Mouse (Mus musculus) stomach, embryonic 14.5 days (tissue): Measurements from ENCODE around the gene Mllt6. TPM values are rescaled to one million over a fixed set of nuclear protein-coding genes. Genes with fewer than 3 reads are reported as not detected.
A peak's percentile ranks its signal among the peaks of the same experiment; 100 is the strongest.

ENCODE experiments used
- ATAC-seq: fragments of 200-750 bp; cut with Nextera tagmentation; 2 replicates; pipeline ENCODE4 v1.8.0; 2017; ENCODE audit warnings: low read depth, moderate TSS enrichment; ENCODE audit not compliant: insufficient number of reproducible peaks, insufficient read depth, low FRiP score
- H3K27ac ChIP-seq: fragments of 300-500 bp; sonication (generic); 2 replicates; pipeline ENCODE4 v1.5.1; 2014; ENCODE audit warnings: mild to moderate bottlenecking, low read length, moderate library complexity, mixed read lengths
- H3K27me3 ChIP-seq: fragments of 300-500 bp; sonication (generic); 2 replicates; pipeline ENCODE4 v1.6.1; 2014; ENCODE audit warnings: low read length, control low read depth, mixed read lengths; ENCODE audit not compliant: control insufficient read depth, insufficient read depth
- H3K36me3 ChIP-seq: fragments of 300-500 bp; sonication (generic); 2 replicates; pipeline ENCODE4 v1.6.1; 2014; ENCODE audit warnings: mild to moderate bottlenecking, control low read depth, low read length, moderate library complexity, mixed read lengths; ENCODE audit not compliant: control insufficient read depth, insufficient read depth
- H3K4me1 ChIP-seq: fragments of 300-500 bp; sonication (generic); 2 replicates; pipeline ENCODE4 v1.6.1; 2014; ENCODE audit warnings: low read length, control low read depth, mixed read lengths; ENCODE audit not compliant: control insufficient read depth, insufficient read depth
- H3K4me2 ChIP-seq: fragments of 300-500 bp; sonication (generic); replicated peaks from 2 replicates; pipeline ENCODE4 v1.6.1; 2014; ENCODE audit warnings: low read depth, low read length, control low read depth
- H3K4me3 ChIP-seq: fragments of 300-500 bp; sonication (generic); 2 replicates; pipeline ENCODE4 v1.5.1; 2014; ENCODE audit warnings: low read depth, low read length, control low read depth
- H3K9ac ChIP-seq: fragments of 300-500 bp; sonication (generic); replicated peaks from 2 replicates; pipeline ENCODE4 v1.6.1; 2014; ENCODE audit warnings: low read depth, mild to moderate bottlenecking, control low read depth, low read length, moderate library complexity, mixed read lengths
- H3K9me3 ChIP-seq: fragments of 300-500 bp; sonication (generic); 2 replicates; pipeline ENCODE4 v1.6.1; 2016; ENCODE audit warnings: low read depth, low read length, control low read depth; ENCODE audit not compliant: control insufficient read depth
- WGBS: fragments of 180-500 bp; shearing (Covaris S2); extraction: QIAGEN DNeasy Blood & Tissue Kit; methylation state at CpG from one replicate; pipeline ENCODE4 v1.1.7; 2014; 5-methylcytosine and 5-hydroxymethylcytosine counted together
- polyA plus RNA-seq: library from polyadenylated mRNA; unstranded; fragments of >200 nt; fragmentation: Nextera tagmentation; extraction: Ambion mirVana; gene quantifications from 2 replicates; pipeline ENCODE4 v1.2.1, GENCODE M21; 2014

The Mllt6 gene
- polyA plus RNA-seq, 1 experiment from 2014 or later, result 4.3 TPM

DNA sequence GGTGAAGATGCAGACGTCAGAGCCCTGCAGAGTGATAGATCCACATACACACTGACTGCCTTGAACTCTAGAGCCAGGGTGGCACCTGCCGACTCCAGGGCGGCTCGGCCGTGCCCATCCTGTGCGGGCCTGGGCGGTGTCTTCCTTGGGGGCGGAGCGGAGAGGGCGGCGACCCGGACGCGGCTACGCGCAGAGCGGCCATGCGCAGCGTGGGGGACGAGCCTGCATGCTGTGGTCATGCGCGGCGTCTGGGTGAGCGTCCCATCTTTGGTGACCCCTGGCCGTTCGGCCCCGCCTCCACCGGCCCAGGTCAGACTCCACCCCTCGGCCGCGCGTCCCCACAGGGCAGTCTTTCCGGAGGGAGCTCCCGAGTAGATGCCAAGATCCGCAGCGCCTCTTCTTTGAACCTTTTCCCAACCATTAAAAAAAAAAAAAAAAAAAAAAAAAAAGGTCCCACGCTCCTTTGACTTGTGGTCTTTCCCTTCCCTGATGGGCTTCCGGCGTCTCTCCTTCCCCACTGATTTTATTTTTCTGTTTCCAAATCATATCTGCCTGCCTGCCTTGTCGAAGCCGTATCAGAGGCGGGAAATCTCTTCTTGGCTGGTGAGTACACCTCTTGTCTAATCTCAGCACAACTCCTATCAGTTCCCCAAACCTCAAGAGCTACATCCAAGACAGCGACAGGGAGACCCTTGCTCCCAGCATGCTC is 22.6 kb downstream of the Mllt6 start, which contains the start of gene Cisd3:
TSS of gene Cisd3 (plus strand) at position 214 of the 709 bp plus-strand sequence.
- Histone ChIP-seq H3K27ac (no peak within 1 kb of the TSS), H3K36me3 (peaks cover 36% of the 10 kb centered on the region), H3K27me3 (no peaks in the 10 kb centered on the region), H3K9ac (peak within 1 kb of the TSS; percentile 43; the same call in 1 of the 2 replicates), H3K9me3 (no peaks in the 10 kb centered on the region), H3K4me1 (peaks cover 4% of the 10 kb centered on the region; the same call in 1 of the 2 replicates), H3K4me3 (peak within 1 kb of the TSS; percentile 30), H3K4me2 (peak within 1 kb of the TSS; percentile 63)
- WGBS, result under 1% methylated on average over 43 of the region's 43 CpGs
- ATAC-seq, result peak; percentile 85

DNA sequence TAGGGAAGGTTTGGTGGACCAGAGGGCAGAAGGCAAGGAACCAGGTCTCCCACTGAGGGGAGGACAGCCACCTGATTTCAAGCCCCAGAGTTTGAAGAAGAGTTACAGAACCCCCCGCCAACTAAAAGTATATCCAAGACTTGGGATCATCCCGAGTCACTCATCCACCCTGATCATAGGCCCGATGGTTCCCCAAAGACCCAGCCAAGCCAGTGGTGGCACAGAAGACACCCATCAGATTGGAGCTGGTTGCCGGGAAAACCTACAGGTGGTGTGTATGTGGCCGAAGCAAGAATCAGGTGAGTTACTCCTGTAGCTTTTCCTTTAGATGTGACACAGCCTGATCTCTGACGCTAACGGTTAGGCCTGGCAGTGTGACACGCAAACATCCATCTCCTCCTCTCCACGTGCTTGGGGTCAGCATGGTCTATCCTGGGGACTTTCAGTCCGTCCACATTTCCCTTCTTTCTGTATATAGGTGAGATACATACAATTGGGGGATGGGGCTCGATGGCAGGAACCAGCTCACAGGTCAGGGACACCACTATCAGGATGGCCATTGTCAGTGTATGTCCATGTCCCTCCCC is 23.2 kb downstream of the Mllt6 start:
- peak overlapping the region; percentile 30 for H3K4me3 ChIP-seq
- ATAC-seq, result no peak
- peak overlapping the region; percentile 63 for H3K4me2 ChIP-seq
- H3K27ac ChIP-seq, result no peak overlapping the region
- peaks cover 4% of the 10 kb centered on the region; the same call in 1 of the 2 replicates for H3K4me1 ChIP-seq
- H3K27me3 ChIP-seq, result no peaks in the 10 kb centered on the region
- peak overlapping the region; percentile 43; the same call in 1 of the 2 replicates for H3K9ac ChIP-seq
- WGBS, result 66% methylated on average over 11 of the region's 11 CpGs
- no peaks in the 10 kb centered on the region for H3K9me3 ChIP-seq
- H3K36me3 ChIP-seq, result peaks cover 37% of the 10 kb centered on the region

DNA sequence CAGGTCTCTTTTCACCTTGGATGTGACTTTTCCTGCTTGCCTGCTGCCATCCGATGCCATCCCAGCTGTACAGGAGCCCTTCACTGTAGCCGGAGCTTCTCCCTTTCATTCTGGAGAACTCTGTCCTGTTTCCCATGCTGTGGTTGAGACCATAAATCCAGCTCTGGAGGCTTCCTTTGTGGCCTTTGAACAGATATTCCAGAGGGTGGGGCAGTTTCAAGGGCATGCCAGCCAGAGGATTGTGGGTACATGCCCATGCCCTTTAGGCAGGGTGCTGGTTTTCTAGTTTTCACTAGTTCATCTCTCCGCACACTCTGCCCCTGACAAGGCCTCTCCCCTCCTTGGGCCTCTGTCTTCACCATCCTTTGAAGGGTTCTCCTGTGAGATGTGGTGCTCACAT is 23.8 kb downstream of the Mllt6 start:
- Histone ChIP-seq H3K4me2 (no peak overlapping the region), H3K4me3 (no peak overlapping the region), H3K9me3 (no peaks in the 10 kb centered on the region), H3K9ac (no peak overlapping the region), H3K36me3 (peaks cover 37% of the 10 kb centered on the region), H3K27ac (no peak overlapping the region), H3K27me3 (no peaks in the 10 kb centered on the region), H3K4me1 (peaks cover 4% of the 10 kb centered on the region; the same call in 1 of the 2 replicates)
- ATAC-seq, result no peak
- 89% methylated on average over 3 of the region's 3 CpGs for WGBS

DNA sequence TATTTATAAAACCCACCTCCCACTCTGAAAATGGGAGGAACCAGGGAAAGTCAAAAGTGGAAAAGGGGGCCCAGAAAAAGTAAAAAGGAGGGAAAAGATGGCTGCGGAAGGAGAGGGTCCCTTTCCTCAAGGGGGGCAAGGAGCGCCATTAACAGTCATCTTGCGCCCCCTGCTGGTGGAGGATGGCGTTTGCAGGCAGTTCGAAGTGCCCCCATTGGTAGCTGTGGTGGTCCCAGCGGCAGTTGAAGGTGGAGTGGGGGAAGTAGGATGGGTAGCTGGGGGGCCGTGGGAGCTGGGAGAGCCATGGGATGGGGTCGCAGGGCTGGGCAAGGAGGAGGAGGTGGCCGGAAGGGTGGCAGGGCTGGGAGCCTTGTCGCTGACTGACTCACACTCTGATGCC is 26.6 kb downstream of the Mllt6 start:
- Histone ChIP-seq H3K27me3 (no peaks in the 10 kb centered on the region), H3K27ac (no peak overlapping the region), H3K9me3 (no peaks in the 10 kb centered on the region), H3K36me3 (peaks cover 48% of the 10 kb centered on the region), H3K4me3 (no peak overlapping the region), H3K9ac (no peak overlapping the region), H3K4me1 (peaks cover 10% of the 10 kb centered on the region), H3K4me2 (no peak overlapping the region)
- WGBS, result 30% methylated on average over 10 of the region's 10 CpGs
- ATAC-seq, result no peak

DNA sequence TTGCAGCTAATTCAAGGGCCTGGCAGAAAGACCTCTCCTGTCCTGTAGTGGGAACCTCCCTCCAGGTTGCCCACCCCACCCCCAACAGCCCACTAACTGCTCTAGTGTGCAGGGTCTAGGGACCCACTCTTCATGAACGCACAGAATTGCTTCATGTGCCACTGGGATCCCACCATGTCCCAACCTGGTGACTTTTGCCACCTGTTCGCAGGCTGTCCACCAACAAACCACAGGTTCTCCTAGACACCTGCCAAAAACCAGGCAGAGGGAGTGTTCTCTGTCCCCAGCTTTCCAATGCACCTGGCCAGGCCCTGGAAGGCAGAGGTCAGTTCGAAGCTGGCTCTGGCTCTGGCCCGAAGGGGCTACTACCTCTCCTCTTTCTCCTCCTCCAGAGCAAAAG is 31.2 kb downstream of the Mllt6 start:
- Histone ChIP-seq H3K27ac (0 out of 2 replicates have a peak overlapping the region, but pooled peaks have one; percentile 22), H3K9ac (no peak overlapping the region), H3K4me2 (no peak overlapping the region), H3K9me3 (no peaks in the 10 kb centered on the region), H3K36me3 (peaks cover 43% of the 10 kb centered on the region), H3K4me3 (no peak overlapping the region), H3K4me1 (peaks cover 32% of the 10 kb centered on the region), H3K27me3 (no peaks in the 10 kb centered on the region)
- WGBS, result 80% methylated on average over 4 of the region's 4 CpGs
- ATAC-seq, result no peak

DNA sequence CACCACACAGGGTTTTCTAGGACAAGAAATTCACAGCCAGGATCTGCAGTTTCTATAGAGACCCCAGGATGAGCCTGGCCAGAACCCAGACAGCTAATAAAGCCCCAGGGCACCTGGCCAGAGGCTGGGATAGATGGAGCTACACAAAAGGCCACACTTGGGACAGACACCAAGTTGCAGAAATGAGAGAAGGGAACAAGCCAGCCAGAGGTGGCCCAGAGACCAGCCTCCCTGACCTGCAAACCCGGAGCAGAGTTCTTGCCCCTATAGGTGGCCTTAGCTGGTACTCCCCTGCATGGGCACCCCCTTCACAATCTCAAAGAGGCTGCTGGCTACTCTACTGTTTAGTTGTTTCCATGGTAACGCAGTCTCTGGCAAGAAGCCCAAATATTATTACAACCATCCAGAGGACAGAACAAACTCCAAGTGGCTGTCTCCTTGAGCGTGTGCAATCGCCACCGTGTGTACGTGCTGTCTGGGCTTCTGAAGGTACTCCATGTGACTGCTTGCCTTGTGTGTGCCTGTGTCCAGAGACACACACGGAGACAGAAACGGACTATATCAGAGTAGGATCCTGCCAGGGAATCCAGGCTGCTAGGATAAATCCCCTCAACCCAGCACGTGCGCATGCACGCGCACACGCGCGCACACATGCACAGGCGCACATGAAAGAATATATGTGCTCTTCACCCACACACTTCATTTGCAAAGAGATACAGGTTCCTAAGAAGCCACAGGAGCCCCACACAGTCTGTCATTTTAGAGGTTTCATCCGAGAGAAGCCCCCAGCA is 31.9 kb downstream of the Mllt6 start:
- H3K9me3 ChIP-seq, result no peaks in the 10 kb centered on the region

DNA sequence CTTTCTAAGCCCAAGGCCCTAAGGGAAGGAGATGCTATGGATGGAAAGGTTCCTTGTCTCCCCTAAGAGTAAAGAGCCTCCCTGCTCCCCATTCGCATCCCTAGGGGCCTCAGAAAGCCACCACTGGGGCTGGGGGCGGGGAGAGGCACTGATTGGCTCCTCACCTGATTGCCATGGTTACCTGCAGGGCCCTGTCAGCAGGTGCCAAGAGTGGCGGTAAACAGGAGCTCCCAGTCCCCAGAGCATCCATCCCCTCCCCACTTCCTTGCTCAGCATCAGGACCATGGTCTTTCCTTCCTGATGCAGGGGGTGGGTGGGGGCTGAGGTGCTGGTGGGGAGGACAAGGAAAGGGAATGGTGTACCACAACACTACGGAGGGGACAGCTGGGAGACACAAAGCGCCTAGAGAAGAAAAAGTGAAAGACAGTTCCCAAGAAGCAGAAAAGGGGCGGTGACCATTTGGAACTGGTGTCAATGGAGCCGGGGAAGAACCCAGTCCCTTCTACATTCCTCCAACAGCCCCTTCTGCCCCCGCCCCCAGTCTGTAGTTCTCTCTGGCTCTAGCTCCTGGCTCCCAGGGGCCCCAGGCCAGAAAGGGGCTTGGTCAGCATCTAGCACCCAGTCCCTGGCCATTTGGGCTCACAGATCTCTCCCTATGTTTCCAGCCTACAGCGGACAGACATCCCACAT is 32.6 kb downstream of the Mllt6 start:
- peak overlapping the region; percentile 15; the same call in 1 of the 2 replicates for H3K27ac ChIP-seq

More for the DNA sequence above, 31.9 kb downstream of the Mllt6 start:
- Histone ChIP-seq H3K4me2 (peak overlapping the region; percentile 10; the same call in 1 of the 2 replicates), H3K9ac (no peak overlapping the region), H3K4me1 (peaks cover 32% of the 10 kb centered on the region), H3K27ac (peak overlapping the region; percentile 15; the same call in 1 of the 2 replicates), H3K36me3 (peaks cover 36% of the 10 kb centered on the region), H3K4me3 (no peak overlapping the region), H3K27me3 (no peaks in the 10 kb centered on the region)
- ATAC-seq, result 0 out of 2 replicates have a peak, but pooled peaks have one; percentile 14
- 51% methylated on average over 17 of the region's 17 CpGs for WGBS

DNA sequence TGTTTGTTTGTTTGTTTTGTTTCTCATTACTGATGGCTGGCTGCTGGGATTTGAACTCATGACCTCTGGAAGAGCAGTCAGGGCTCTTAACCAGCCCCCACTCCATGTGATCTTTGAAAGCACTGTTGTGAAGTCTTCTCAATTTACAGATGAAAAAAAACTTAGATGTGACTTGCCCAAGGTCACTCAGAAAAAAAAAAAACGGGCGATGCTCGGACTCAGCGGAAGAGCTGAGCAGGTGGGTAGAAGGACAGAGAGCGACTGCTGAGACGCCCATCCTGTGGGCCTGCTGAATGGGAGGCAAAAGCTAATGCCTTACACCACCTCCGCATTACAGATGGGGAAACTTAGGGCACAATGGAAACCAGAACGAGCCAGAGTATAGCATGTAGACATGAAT is 33.5 kb downstream of the Mllt6 start:
- H3K4me2 ChIP-seq, result no peak overlapping the region
- no peak overlapping the region for H3K27ac ChIP-seq
- H3K4me3 ChIP-seq, result no peak overlapping the region
- H3K9me3 ChIP-seq, result no peaks in the 10 kb centered on the region
- H3K9ac ChIP-seq, result no peak overlapping the region
- no peaks in the 10 kb centered on the region for H3K27me3 ChIP-seq
- peaks cover 42% of the 10 kb centered on the region for H3K4me1 ChIP-seq
- peaks cover 20% of the 10 kb centered on the region for H3K36me3 ChIP-seq
- 69% methylated on average over 8 of the region's 8 CpGs for WGBS
- ATAC-seq, result no peak

More for the DNA sequence above, 32.6 kb downstream of the Mllt6 start:
- no peak overlapping the region for H3K9ac ChIP-seq
- peaks cover 28% of the 10 kb centered on the region for H3K36me3 ChIP-seq
- no peak overlapping the region for H3K4me3 ChIP-seq
- peak overlapping the region; percentile 10; the same call in 1 of the 2 replicates for H3K4me2 ChIP-seq
- WGBS, result 38% methylated on average over 9 of the region's 9 CpGs
- no peak for ATAC-seq
- no peaks in the 10 kb centered on the region for H3K27me3 ChIP-seq
- peaks cover 34% of the 10 kb centered on the region for H3K4me1 ChIP-seq
- no peaks in the 10 kb centered on the region for H3K9me3 ChIP-seq
